Mouse (Mus musculus): Measurements from ENCODE around the gene Surf6.

- TF ChIP-seq TBP (IDR thresholded peaks at IDR 0.05; ENCODE audit: low read depth, low read length) (no peak), EP300 (IDR thresholded peaks at IDR 0.05; ENCODE audit: low read depth in 1 of 2, low read length in 2 of 2) (no peak), TCF12 (IDR thresholded peaks at IDR 0.05; ENCODE audit: low read depth, low read length) (no peak), CTCF (IDR thresholded peaks at IDR 0.05 in 2 of 3, conservative IDR thresholded peaks at IDR 0.05 in 1 of 3; ENCODE audit: control insufficient read depth in 1 of 3, insufficient read depth in 1 of 3, low read depth in 2 of 3, low read length in 3 of 3, poor library complexity in 1 of 3, severe bottlenecking in 1 of 3) (no peak), POLR2AphosphoS2 (IDR thresholded peaks at IDR 0.05; ENCODE audit: low read length) (no peak), NELFE (IDR thresholded peaks at IDR 0.05; ENCODE audit: low read depth, low read length) (no peak), USF1 (IDR thresholded peaks at IDR 0.05; ENCODE audit: low read depth, low read length) (no peak), RCOR1 (IDR thresholded peaks at IDR 0.05; ENCODE audit: low read depth, low read length) (no peak), POLR2A (IDR thresholded peaks at IDR 0.05; ENCODE audit: control insufficient read depth in 1 of 2, insufficient read depth in 1 of 2, low read depth in 1 of 2, low read length in 2 of 2, poor library complexity in 1 of 2) (no peak), HCFC1 (IDR thresholded peaks at IDR 0.05; ENCODE audit: low read depth, low read length) (no peak), CHD2 (IDR thresholded peaks at IDR 0.05; ENCODE audit: low read length) (no peak), MEF2A (IDR thresholded peaks at IDR 0.05; ENCODE audit: extremely low read depth, insufficient replicate concordance, low read depth, low read length, poor library complexity, severe bottlenecking) (no peak), MYB (IDR thresholded peaks at IDR 0.05; ENCODE audit: low read depth, low read length) (no peak)
These were observed 762 bp downstream of the Surf6 start for GRCm38 (mm10) chr2:26901834-26902400.

Data from MEL (cell line).